Mouse (Mus musculus) common myeloid progenitor, adult 5-6 weeks (primary cell): ENCODE data around the gene Pank1. TPM values are rescaled to one million over a fixed set of nuclear protein-coding genes. Genes with fewer than 3 reads are reported as not detected.

ENCODE experiments used
- ATAC-seq: replicated peaks from 2 replicates; pipeline ENCODE4 v1.8.0; 2016; ENCODE audit warnings: low read depth, mild to moderate bottlenecking, moderate TSS enrichment, inconsistent platforms; ENCODE audit not compliant: poor library complexity, severe bottlenecking
- total RNA-seq: library from RNA; stranded (forward); fragments of 200-1000, 187-1606 nt; gene quantifications from 2 replicates; pipeline ENCODE4 v1.2.3, GENCODE M21; 2017

Pank1 gene
- total RNA-seq, 1 experiment from 2014 or later: 15.7 TPM

DNA sequence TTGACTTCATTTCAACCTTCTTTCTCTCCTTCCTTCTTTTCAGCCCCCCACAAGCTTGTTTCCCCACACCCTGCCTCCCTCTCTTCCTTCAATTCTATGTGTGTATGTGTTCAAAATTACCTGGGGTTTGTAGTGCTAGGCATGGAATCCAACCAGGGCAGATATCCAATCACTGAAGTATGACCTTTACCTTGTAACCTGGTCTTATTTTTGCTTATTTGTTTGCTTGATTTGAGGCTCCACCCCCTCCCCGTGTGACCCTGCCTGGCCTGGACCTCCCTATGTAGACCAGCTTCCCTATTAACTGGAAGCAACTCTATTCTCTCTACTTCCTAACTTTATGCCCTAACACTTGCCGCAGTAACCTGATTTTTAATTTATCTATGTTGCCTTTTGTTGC is 3.2 kb upstream of the Pank1 start:
- ATAC-seq: no peak

DNA sequence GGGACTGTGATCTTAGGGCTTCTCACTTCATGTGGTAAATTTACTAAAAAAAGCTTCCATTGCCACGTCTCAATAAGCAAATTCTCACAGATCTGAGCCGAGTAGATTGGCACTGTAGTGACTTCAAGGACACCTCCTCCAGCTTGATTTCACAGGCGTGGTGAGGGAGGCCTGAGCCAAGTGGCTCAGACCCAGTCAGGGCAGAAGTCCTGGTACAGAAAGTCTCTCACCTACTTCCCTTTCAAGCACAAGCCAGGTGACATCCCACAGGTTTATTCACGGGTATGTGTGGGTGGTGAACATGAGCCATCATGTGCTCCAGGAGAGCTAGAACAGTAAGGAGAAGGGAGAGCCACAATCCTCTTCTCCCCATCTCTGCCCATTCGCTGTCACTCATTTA is 1.9 kb upstream of the Pank1 start:
- ATAC-seq: no peak

DNA sequence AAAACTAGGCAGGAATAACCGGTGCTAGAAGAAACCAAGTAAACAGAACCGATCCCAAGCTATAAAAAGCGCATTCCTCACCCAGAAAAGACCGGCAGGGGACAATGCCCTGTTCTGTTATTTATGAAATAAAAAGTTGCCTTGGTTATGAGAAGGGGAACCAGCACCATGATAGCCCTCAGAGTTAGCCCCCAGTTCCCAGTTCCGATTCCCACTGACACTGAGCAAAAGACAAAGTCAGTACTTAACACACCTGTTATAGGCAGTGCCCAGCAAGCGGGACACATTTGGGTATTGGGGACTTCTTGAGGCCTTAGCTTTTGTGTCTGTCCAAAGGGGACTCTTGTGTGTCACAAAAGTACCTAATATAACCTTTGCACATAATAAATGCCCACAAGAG is 369 bp upstream of the Pank1 start:
- no peak for ATAC-seq

DNA sequence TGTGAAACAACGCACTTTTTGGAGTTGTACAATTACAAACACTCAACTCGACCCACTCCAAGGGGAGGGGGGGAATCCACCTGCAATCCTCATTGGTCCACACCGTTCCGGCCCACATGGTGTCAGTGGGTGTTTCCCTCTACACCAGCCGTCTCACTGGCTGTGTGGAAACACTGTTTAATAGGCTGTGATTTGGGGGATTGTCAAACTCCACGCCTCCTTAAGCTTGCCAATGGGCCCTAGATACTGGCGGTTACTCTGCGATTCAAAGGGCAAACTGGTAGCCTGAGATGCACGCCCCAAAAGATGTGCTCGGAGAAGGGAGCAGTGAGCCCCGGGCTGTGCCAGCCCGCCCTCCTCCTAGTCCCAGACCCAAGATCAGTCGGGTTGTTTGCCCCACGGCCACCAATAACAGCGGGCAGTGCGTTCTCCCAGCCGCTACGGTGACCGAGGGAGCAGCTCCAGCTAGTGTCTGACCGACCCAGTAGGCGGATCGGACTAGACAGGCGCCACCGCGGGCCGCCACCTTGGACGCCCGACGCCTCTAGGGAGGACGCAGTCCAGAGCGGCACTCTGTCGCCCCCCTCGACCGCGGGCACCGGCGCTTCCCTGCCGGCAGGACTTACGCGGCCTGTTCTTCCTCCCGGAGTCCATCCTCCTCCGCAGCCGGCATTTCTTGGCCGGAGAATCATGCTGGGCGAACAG is 1.2 kb downstream of the Pank1 start:
- ATAC-seq: peak; percentile 88

DNA sequence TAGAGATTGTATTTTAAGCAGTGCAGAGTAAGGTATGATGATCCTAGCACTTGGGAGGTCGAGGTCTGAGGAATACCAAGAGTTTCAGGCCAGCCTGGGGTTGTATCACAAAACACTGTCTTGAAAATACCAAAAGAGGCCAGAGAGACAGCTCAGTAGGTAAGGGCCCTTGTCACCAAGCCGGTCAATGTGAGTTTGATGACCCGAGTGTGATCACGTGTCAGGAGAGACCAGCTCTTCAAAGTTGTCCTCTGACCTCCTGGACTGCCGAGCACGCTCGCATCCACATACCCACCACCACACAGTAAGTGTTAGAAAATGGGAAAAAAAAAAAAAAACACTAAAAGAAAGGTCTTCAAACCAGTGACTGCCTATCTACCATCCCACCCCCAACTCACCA is 2.6 kb downstream of the Pank1 start:
- no peak for ATAC-seq

GRCm38 (mm10) chr19:34869375-34869774 is 9.9 kb downstream of the Pank1 start:
- ATAC-seq: no peak

DNA sequence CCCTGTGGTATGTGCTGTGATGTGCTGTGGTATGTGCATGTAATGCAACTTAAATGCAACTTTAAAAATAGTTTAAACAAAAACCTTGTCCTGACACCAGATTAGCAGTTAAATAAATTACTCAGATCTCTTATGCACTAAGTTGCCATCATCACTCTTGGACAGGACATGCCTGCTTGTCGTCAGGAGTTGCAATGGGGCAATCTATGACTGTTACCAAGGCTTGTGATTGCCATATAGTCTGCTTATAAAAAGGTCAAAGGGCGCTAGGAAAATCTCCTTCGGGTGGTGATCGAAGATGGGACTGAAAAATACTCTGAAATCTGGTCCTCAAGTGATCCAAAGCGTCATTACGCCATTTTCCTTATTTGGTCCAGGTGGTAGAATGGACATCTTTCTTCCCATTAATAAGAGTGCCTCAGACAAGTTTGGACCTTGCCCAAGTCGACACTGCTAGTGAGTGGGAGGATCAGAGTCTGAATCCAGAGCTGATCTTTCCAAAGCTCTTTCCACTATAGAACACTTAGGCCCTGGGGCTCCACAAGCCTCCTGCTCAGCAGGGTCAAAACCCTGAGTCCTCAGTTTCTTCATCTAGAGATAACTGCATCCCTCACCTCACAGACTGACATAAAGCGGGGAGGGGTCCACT is 11.0 kb downstream of the Pank1 start:
- ATAC-seq: no peak

- ATAC-seq: no peak
Measured at GRCm38 (mm10) chr19:34863737-34864136, 15.5 kb downstream of the Pank1 start.

DNA sequence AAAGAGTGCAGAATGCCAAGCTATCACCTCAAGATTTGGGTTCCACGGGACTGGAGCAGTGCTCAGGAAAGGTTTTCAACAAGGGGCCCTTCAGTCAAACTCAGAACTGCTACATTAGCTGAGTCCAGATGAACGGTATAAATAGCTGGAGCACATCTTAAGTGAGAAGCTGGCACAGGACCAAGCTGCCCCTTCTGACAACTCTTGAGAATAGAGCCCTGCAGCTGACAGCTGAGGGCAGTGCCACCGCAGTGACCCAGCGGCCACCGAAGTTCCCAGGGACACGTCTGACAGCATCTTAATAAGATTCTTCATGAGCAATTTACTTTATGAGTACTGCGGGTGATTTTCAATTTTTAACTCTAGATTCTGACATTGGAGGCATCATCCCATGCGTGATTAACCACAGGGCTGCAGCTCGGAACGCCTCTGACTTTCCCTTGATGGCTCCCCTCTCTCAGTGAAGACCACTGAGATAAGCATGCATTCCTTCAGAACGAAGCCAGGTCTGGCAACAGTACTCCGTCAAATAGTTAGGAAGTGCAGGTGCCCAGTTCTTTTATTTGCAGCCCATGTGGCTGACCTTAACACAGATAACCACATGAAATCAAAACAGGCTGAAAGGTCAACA is 23.1 kb downstream of the Pank1 start:
- no peak for ATAC-seq

DNA sequence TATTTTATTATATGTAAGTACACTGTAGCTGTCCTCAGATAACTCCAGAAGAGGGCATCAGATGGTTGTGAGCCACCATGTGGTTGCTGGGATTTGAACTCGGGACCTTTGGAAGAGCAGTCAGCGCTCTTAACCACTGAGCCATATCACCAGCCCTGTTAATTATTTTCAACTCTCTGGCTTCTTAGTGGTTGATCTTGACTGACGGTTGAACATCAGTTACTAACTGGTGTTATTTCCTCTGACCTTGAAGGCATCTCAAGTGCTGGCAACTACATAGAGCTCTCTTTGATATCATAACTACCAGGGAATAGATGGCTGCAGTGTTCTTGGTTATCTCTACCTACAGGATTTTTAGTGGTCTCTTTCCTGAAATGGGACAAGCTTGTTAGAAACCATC is 28.1 kb downstream of the Pank1 start:
- no peak for ATAC-seq

DNA sequence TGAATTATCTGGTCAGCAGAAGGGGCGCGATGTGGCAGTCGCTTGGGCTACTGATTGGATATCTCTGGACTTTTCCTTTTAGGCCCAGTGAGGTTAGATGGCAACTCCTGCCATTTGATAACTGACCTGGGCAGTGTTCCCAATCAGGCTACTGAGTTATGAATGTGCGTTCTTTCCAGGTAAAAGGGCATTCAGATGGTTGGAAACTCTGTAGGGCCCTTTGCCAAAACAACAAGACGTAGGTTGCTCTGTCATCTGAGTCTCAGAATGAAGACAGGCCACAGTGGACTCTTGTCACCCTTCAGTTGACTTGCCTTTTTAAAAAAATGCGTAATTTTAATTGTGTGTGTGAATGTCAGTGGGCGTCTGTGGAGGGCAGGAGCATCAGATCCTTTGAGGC is 29.8 kb downstream of the Pank1 start:
- no peak for ATAC-seq

DNA sequence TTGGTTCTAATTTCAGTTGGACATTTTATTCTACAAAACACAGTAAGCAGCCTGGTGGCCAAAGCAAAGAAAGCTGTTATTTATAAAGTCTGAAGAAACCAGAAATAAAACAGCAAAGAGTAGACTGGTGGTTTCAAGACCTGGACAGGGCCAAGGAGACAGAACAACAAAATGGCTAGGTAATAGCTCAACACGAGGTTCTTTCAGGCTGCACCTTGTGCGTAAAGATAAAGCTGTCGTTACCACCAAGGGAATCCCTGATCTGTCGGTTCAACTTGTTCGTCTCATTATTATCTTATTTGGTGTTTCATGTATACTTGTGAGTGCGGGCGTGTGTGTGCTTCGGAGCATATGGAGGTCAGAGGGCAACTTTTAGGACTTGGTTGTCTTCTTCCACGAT is 31.1 kb downstream of the Pank1 start:
- ATAC-seq: no peak

- ATAC-seq: no peak
Measured at GRCm38 (mm10) chr19:34847103-34847502, 32.2 kb downstream of the Pank1 start.

DNA sequence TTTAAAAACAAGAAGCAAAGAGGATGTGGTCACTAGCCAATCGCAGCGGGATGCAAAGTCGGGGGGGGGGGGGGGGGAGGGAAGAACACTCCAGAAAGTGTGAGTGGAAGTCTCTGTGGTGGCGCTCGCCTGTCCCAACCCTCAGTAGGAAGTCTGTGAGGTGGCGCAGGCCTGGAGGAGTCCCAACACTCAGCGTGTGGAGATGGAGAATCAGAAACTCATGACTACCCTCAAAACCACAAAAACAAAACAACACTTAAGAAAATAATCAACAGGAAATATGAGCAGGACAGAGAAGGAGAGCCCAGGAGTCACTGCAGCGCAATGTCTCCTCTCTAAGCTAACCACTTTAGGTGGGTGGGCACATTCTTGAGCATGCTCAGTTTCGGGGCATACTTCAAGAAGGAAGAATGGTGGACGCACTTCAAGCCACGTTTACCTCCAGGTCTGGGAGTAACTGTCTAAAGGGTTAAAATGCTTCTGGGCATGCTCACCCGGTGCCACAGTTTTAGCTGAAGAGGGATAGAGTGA is 32.7 kb downstream of the Pank1 start:
- ATAC-seq: peak; percentile 47

- no peak for ATAC-seq
Measured at GRCm38 (mm10) chr19:34846005-34846404, 33.2 kb downstream of the Pank1 start.

DNA sequence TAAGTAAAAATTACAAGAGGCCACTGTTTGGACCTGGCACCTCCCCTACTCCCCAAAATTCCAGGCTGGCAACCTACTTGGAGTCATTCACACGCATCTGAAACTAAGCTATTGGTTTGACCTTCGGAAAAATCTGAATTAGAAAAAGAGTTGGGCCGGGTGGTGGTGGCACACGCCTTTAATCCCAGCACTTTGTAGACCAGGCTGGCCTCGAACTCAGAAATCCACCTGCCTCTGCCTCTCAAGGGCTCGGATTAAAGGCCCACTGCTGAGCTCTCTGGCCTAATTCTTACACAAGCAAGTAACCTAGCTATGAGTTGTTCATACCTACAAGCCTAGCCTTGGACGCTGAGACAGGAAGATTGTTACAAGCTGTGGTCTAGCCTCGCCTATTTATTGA is 33.9 kb downstream of the Pank1 start:
- ATAC-seq: no peak

DNA sequence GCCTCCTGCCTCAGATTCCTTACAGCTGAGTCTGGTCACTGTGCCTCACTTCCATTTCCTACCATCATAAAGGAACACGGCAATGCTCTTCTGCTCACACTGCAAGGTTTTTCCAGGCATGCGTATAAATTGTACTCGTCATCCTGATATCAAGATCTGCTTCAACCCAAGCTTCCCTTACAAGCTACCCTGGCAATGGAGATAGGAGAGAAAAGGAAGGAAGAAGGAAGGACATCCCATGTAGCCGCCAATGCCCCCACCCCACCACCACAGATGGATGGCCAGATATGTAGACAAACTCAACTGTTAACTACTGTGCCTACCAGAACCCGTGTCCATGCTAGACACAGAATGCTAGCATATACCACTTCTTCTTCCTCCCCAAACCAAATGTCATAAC is 34.5 kb downstream of the Pank1 start:
- peak; percentile 82 for ATAC-seq

GRCm38 (mm10) chr19:34844047-34844446 is 35.2 kb downstream of the Pank1 start:
- no peak for ATAC-seq

DNA sequence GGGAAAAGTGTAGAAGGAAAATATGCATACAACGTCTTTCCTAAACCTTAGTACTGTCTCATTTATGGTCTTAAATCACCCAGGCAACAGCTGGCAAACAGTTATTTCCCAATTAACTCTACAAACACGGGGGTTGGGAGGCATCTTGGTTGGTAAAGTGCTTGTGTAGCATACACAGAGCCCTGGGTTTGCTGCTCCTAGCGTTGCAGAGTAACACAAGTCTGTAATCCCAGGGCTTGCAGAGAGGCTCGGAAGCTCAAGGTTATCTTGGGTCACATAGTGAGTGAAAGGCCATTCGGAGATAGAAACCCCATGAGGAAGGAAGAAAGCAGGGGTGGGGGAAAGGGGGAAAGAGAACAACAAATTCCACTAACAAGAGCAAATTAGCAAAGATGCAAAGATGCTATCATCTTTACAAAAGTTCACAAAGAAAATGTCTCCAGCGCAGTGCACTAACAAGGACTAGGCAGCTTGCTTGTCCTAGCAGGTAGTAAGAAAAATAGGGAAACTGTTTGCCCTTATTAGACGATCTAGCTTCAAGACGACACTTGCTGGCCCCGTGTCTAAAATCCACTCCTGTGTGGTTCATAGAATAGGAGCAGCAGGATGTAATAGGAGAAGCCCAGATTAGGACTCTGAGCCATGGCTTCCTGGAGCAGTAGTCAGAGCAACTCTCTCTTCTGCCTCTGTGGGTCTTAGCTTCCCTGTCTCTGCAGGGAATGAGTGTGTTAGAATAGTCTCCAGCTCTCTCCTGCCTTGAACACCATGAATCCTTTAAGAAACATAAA is 37.3 kb downstream of the Pank1 start:
- ATAC-seq: peak; percentile 13; the same call in 1 of the 2 replicates

- ATAC-seq: no peak
Measured at GRCm38 (mm10) chr19:34838624-34839023, 40.6 kb downstream of the Pank1 start.

DNA sequence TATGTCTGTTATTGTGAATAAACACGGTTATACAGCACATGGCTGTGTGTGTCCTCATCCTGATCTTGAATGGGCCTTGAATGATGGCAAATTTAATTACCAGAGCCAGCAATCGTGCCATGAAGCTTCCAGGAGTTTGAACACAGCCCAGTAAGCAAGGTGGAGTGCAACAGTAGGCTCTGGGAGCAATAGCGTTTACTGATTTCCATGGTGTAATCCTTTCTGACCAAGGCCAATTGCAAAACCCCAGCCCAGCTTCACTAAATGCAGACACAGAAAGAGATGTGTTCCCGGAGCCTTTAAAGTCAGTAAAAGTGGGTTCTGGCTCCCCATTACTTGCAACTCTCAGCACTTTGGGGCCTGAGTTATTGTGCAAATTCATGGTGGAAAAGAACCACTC is 47.6 kb downstream of the Pank1 start:
- no peak for ATAC-seq
